Mouse (Mus musculus) kidney, postnatal 0 days (tissue): Measurements from ENCODE around the gene Wnt3a. TPM values are rescaled to one million over a fixed set of nuclear protein-coding genes. Genes with fewer than 3 reads are reported as not detected.
A peak's percentile ranks its signal among the peaks of the same experiment; 100 is the strongest.

Source experiments
- ATAC-seq: fragments of 200-750 bp; cut with Nextera tagmentation; replicated peaks from 2 replicates; pipeline ENCODE4 v1.8.0; 2017; ENCODE audit warnings: low read depth, moderate number of reproducible peaks, moderate TSS enrichment, moderate library complexity; ENCODE audit not compliant: low FRiP score
- DNase-seq: peaks from one replicate; pipeline ENCODE4 v3.0.0-alpha.2; 2016; ENCODE audit warnings: low spot score
- H3K27ac ChIP-seq: fragments of 300-500 bp; sonication (generic); 2 replicates; pipeline ENCODE4 v1.5.1; 2014; ENCODE audit warnings: mild to moderate bottlenecking
- H3K27me3 ChIP-seq: fragments of 300-500 bp; sonication (generic); 2 replicates; pipeline ENCODE4 v1.6.1; 2014; ENCODE audit warnings: low read length, mixed read lengths; ENCODE audit not compliant: insufficient read depth
- H3K36me3 ChIP-seq: fragments of 300-500 bp; sonication (generic); 2 replicates; pipeline ENCODE4 v1.6.1; 2014; ENCODE audit warnings: low read length, mixed read lengths; ENCODE audit not compliant: insufficient read depth
- H3K4me1 ChIP-seq: fragments of 300-500 bp; sonication (generic); replicated peaks from 2 replicates; pipeline ENCODE4 v1.6.1; 2014; ENCODE audit warnings: antibody characterized with exemption, low read length, mixed read lengths; ENCODE audit not compliant: insufficient read depth
- H3K4me2 ChIP-seq: fragments of 300-500 bp; sonication (generic); 2 replicates; pipeline ENCODE4 v1.6.1; 2014; ENCODE audit warnings: mild to moderate bottlenecking, low read length, moderate library complexity, mixed read lengths
- H3K4me3 ChIP-seq: fragments of 300-500 bp; sonication (generic); replicated peaks from 2 replicates; pipeline ENCODE4 v1.5.1; 2014; ENCODE audit warnings: low read depth, low read length
- H3K9ac ChIP-seq: fragments of 300-500 bp; sonication (generic); 2 replicates; pipeline ENCODE4 v1.6.1; 2014; ENCODE audit warnings: low read depth, low read length
- H3K9me3 ChIP-seq: fragments of 300-500 bp; sonication (generic); replicated peaks from 2 replicates; pipeline ENCODE4 v1.6.1; 2016; ENCODE audit warnings: low read length, inconsistent platforms, mixed read lengths
- CTCF ChIP-seq: IDR thresholded peaks from 2 replicates; pipeline ENCODE4 v1.5.1; 2016; ENCODE audit warnings: antibody characterized with exemption, low read depth, mild to moderate bottlenecking, moderate library complexity
- WGBS: fragments of 180-500 bp; shearing (Covaris S2); extraction: QIAGEN DNeasy Blood & Tissue Kit; methylation state at CpG from one replicate; pipeline ENCODE4 v1.1.7; 2014; 5-methylcytosine and 5-hydroxymethylcytosine counted together
- polyA plus RNA-seq: library from polyadenylated mRNA; unstranded; fragments of >200 nt; fragmentation: Nextera tagmentation; extraction: Ambion mirVana; gene quantifications from 2 replicates; pipeline ENCODE4 v1.2.1, GENCODE M21; 2015

Wnt3a gene
- polyA plus RNA-seq, 1 experiment from 2014 or later, result not detected

DNA sequence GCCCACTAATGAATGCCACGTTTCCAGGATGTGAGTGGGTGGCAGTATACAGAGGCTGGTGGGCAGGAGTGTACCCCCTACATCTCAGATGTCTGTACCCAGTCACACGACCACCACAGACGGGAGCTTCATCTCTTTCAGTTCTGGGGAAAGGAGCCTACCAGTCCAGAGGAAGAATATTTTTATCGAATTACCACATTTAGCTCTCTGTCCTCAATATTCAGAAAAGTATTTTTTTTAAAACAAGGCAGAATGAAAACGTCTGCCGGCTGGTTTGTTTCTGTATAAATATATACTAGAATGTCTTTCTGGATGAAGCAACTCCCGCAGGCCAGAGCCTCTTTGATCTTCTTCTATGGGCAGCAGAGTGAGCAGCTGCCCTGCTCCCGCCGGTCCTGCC lies 42.4 kb upstream of the Wnt3a start:
- no peaks in the 10 kb centered on the region for H3K9me3 ChIP-seq
- no peak overlapping the region for H3K4me2 ChIP-seq
- no peak overlapping the region for H3K9ac ChIP-seq
- no peak overlapping the region for H3K4me3 ChIP-seq
- no peak for ATAC-seq
- H3K36me3 ChIP-seq, result no peaks in the 10 kb centered on the region
- H3K4me1 ChIP-seq, result no peaks in the 10 kb centered on the region
- no peaks in the 10 kb centered on the region for H3K27me3 ChIP-seq
- H3K27ac ChIP-seq, result no peak overlapping the region
- no peak for DNase-seq
- no peak for TF ChIP-seq CTCF
- 28% methylated on average over 9 of the region's 9 CpGs for WGBS

DNA sequence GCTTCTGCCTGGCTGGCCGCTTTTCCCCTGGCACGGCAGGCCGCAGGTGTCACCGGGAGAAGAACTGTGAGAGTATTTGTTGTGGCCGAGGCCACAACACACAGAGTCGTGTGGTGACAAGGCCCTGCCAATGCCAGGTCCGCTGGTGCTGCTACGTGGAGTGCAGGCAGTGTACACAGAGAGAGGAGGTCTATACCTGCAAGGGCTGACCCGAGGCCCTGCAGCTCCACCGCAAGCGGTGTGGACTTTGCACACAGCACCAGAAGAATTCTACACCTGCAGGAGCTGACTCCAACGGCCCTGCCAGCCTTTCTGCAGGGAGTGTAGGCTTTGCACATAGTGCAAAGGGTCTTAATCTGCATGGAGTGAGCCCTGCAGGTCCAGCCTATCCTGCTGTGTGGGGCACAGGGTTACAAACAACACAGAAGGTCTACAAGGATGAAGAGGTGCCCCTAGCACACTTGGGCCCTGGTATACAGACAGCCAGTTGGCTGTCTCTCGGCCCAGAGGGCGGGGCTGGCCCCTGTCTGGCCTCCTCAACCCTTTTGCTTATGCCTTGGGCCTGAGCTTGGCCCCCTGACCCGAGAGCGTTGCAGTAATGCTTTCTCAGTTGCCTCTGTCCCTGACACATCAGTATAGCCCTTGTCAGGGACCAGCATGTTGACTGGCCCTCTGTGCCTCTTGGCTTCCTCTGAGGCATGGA lies 40.8 kb upstream of the Wnt3a start:
- H3K4me3 ChIP-seq, result no peak overlapping the region
- H3K9me3 ChIP-seq, result no peaks in the 10 kb centered on the region
- ATAC-seq (no peak), DNase-seq (no peak)
- no peaks in the 10 kb centered on the region for H3K27me3 ChIP-seq
- no peaks in the 10 kb centered on the region for H3K36me3 ChIP-seq
- H3K4me1 ChIP-seq, result no peaks in the 10 kb centered on the region
- H3K9ac ChIP-seq, result no peak overlapping the region
- WGBS, result 83% methylated on average over 16 of the region's 16 CpGs
- no peak for TF ChIP-seq CTCF
- no peak overlapping the region for H3K4me2 ChIP-seq
- H3K27ac ChIP-seq, result no peak overlapping the region

DNA sequence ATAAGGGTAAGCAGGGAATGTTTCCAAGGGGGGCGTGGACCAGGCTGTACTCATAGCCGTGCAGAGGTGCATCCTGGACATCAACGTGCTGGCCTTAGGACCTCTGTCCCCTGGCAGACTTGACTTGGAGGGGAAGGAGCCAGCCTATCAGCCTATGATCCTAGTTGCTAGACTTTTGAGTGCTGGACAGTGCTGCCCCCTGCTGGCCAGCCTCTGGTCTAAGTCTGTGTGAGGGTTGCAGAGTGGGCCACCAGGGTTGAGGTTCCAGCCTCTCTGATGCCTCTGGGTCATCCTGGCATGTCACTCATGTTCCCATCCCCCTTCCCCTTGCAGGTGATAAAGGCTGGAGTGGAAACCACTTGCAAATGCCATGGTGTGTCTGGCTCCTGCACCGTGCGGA lies 40.0 kb upstream of the Wnt3a start:
- Histone ChIP-seq H3K4me3 (no peak overlapping the region), H3K4me2 (no peak overlapping the region), H3K9ac (no peak overlapping the region), H3K4me1 (no peaks in the 10 kb centered on the region), H3K36me3 (no peaks in the 10 kb centered on the region), H3K9me3 (no peaks in the 10 kb centered on the region), H3K27me3 (no peaks in the 10 kb centered on the region), H3K27ac (no peak overlapping the region)
- WGBS, result 48% methylated on average over 5 of the region's 5 CpGs
- DNase-seq, result peak; percentile 75
- peak; percentile 86 for TF ChIP-seq CTCF
- peak; percentile 35 for ATAC-seq

DNA sequence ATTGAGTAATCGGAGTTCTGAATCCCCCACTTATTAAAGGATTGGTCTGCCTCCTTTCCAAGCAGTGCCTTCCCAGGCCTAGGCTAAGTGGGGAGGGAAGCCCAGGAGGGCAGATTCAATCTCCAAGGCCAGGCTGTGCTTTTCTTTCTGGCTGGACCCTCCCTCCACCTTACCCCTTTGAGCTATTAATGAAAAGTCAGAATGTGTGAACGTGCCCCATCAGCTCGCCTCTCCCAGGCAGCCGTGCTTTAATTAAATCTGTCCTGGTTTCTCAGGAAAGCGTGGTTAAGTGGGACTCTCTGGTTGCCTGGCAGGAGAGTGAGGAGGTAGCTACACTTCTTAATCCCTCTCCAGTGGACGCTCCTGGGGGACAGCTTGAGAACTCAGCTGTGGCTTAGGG lies 39.1 kb upstream of the Wnt3a start:
- Histone ChIP-seq H3K4me2 (no peak overlapping the region), H3K4me3 (no peak overlapping the region), H3K4me1 (no peaks in the 10 kb centered on the region), H3K36me3 (no peaks in the 10 kb centered on the region), H3K27me3 (no peaks in the 10 kb centered on the region), H3K9me3 (no peaks in the 10 kb centered on the region), H3K27ac (0 out of 2 replicates have a peak overlapping the region, but pooled peaks have one; percentile 4), H3K9ac (peak overlapping the region; percentile 9; the same call in 1 of the 2 replicates)
- WGBS, result 35% methylated on average over 6 of the region's 6 CpGs
- TF ChIP-seq CTCF, result no peak
- no peak for ATAC-seq
- DNase-seq, result no peak

DNA sequence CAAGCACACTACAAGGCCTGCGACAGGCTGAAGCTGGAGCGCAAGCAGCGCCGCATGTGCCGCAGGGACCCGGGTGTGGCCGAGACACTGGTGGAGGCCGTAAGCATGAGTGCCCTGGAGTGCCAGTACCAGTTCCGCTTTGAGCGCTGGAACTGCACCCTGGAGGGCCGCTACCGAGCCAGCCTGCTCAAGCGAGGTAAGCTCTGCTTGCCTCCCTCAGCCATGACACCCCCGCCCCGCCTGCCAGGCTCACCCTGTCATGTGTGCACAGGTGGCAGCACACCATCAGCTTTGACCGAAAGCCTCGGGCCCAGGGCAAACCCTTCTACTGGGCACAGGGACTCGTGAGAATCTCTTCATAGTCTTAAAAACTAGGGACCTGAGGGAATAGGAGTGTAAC lies 37.1 kb upstream of the Wnt3a start:
- Histone ChIP-seq H3K9me3 (no peaks in the 10 kb centered on the region), H3K9ac (no peak overlapping the region), H3K27ac (no peak overlapping the region), H3K36me3 (no peaks in the 10 kb centered on the region), H3K4me1 (no peaks in the 10 kb centered on the region), H3K27me3 (no peaks in the 10 kb centered on the region), H3K4me2 (no peak overlapping the region), H3K4me3 (no peak overlapping the region)
- TF ChIP-seq CTCF, result no peak
- no peak for ATAC-seq
- WGBS, result 53% methylated on average over 18 of the region's 18 CpGs
- DNase-seq, result no peak

DNA sequence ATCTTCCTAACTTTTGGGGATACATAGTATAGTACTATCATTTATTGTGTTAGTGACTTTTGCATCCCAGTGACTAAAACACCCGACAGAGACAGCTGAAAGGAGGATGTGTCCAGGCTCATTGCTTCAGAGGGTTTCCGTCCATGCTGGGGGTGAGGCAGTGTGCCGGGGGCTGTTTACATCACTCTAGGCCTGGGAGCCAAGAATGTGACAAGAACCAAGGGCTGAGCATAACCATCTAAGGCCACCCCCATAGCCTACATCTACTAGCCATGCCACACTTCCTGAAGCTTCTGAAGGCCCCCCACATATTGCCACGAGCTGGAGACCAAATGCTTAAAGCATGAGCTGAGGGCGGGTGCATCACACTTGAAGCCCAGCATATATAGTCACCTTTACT lies 34.2 kb upstream of the Wnt3a start:
- Histone ChIP-seq H3K4me1 (no peaks in the 10 kb centered on the region), H3K4me3 (no peak overlapping the region), H3K36me3 (no peaks in the 10 kb centered on the region), H3K27ac (no peak overlapping the region), H3K4me2 (no peak overlapping the region), H3K9ac (no peak overlapping the region), H3K27me3 (no peaks in the 10 kb centered on the region), H3K9me3 (no peaks in the 10 kb centered on the region)
- 53% methylated on average over 5 of the region's 5 CpGs for WGBS
- TF ChIP-seq CTCF, result no peak
- DNase-seq (no peak), ATAC-seq (no peak)

DNA sequence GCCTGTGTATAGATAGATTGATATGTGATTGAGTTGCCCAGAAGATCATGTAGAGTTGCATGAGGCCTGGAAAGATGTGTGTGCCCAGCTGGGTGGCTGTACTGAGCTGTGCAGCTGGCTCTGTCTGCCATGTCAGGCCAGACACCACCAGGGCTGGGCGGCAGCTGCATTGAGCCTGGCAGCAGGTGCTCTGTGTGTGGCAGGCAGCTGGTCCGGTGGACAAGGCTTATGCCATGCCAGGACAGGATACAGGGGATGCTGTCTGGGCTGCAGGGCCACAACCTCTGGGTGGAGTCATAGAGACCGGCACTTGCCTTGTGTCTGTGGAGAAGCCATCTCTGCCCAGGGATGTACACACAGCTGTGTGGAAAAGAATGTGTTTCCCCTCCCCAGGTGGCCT lies 32.4 kb upstream of the Wnt3a start:
- Histone ChIP-seq H3K4me3 (no peak overlapping the region), H3K4me1 (no peaks in the 10 kb centered on the region), H3K27ac (no peak overlapping the region), H3K9me3 (no peaks in the 10 kb centered on the region), H3K9ac (0 out of 2 replicates have a peak overlapping the region, but pooled peaks have one; percentile 4), H3K36me3 (no peaks in the 10 kb centered on the region), H3K4me2 (no peak overlapping the region), H3K27me3 (no peaks in the 10 kb centered on the region)
- no peak for TF ChIP-seq CTCF
- no peak for ATAC-seq
- WGBS, result 85% methylated on average over 3 of the region's 3 CpGs
- DNase-seq, result no peak
